Mouse (Mus musculus): ENCODE results near the gene Poc1a. TPM values are rescaled to one million over a fixed set of nuclear protein-coding genes. Genes with fewer than 3 reads are reported as not detected.

The Poc1a gene
- polyA plus RNA-seq, 1 experiment = 20.6 TPM

- TF ChIP-seq CEBPB (IDR thresholded peaks at IDR 0.05; ENCODE audit: low read depth) (no peak), USF1 (IDR thresholded peaks at IDR 0.05; ENCODE audit: low read depth) (no peak), MYOD1 (IDR thresholded peaks at IDR 0.05; ENCODE audit: control insufficient read depth, insufficient read length, low read depth) (peak; percentile 5)
- Histone ChIP-seq H3K79me2 (ENCODE audit: control insufficient read depth, insufficient read depth) (no peaks in the 10 kb centered on the region), H3K4me3 (ENCODE audit: insufficient read depth, poor library complexity, severe bottlenecking) (no peak overlapping the region), H3K79me3 (ENCODE audit: low read depth) (no peaks in the 10 kb centered on the region), H3K27me3 (ENCODE audit: control insufficient read depth, insufficient read depth, insufficient read length) (no peaks in the 10 kb centered on the region), H3ac (ENCODE audit: control insufficient read depth, insufficient read length, low read depth) (no peak overlapping the region), H3K36me3 (ENCODE audit: control insufficient read depth, insufficient read depth) (no peaks in the 10 kb centered on the region)
Measured at GRCm38 (mm10) chr9:106339173-106339558, 58.3 kb downstream of the Poc1a start.

GRCm38 (mm10) chr9:106339730-106340129 lies 58.9 kb downstream of the Poc1a start:
- TF ChIP-seq MYOD1 (IDR thresholded peaks at IDR 0.05; ENCODE audit: control insufficient read depth, insufficient read length, low read depth) (peak; percentile 11), USF1 (IDR thresholded peaks at IDR 0.05; ENCODE audit: low read depth) (no peak)
- Histone ChIP-seq H3K79me2 (ENCODE audit: control insufficient read depth, insufficient read depth) (no peaks in the 10 kb centered on the region), H3K79me3 (ENCODE audit: low read depth) (no peaks in the 10 kb centered on the region), H3K27me3 (ENCODE audit: control insufficient read depth, insufficient read depth, insufficient read length) (no peaks in the 10 kb centered on the region), H3ac (ENCODE audit: control insufficient read depth, insufficient read length, low read depth) (no peak overlapping the region), H3K4me3 (ENCODE audit: insufficient read depth, poor library complexity, severe bottlenecking) (no peak overlapping the region), H3K36me3 (ENCODE audit: control insufficient read depth, insufficient read depth) (no peaks in the 10 kb centered on the region)

- TF ChIP-seq FOSL1 (IDR thresholded peaks at IDR 0.05; ENCODE audit: insufficient read depth, low read length, poor library complexity, severe bottlenecking) = no peak
- no peak for TF ChIP-seq MYOD1 (IDR thresholded peaks at IDR 0.05; ENCODE audit: control insufficient read depth, insufficient read length, low read depth)
- TF ChIP-seq MYOG (IDR thresholded peaks at IDR 0.05; ENCODE audit: control insufficient read depth, extremely low read depth, insufficient read length) = no peak
- TF ChIP-seq CTCF (IDR thresholded peaks at IDR 0.05; ENCODE audit: control insufficient read depth, insufficient read depth, insufficient read length) = no peak
- no peak for TF ChIP-seq CEBPB (IDR thresholded peaks at IDR 0.05; ENCODE audit: low read depth)
- no peak for TF ChIP-seq MAX (IDR thresholded peaks at IDR 0.05)
- no peak for TF ChIP-seq USF1 (IDR thresholded peaks at IDR 0.05; ENCODE audit: low read depth)
- Histone ChIP-seq H3K27me3 (ENCODE audit: control insufficient read depth, insufficient read depth, insufficient read length) (no peaks in the 10 kb centered on the region), H3K4me3 (ENCODE audit: insufficient read depth, poor library complexity, severe bottlenecking) (no peak overlapping the region), H3ac (ENCODE audit: control insufficient read depth, insufficient read length, low read depth) (no peak overlapping the region), H3K79me3 (ENCODE audit: low read depth) (no peaks in the 10 kb centered on the region), H3K36me3 (ENCODE audit: control insufficient read depth, insufficient read depth) (no peaks in the 10 kb centered on the region), H3K79me2 (ENCODE audit: control insufficient read depth, insufficient read depth) (no peaks in the 10 kb centered on the region)
Measured at GRCm38 (mm10) chr9:106340501-106341312, 59.8 kb downstream of the Poc1a start.

- Histone ChIP-seq H3ac (ENCODE audit: control insufficient read depth, insufficient read length, low read depth) (no peak overlapping the region), H3K27me3 (ENCODE audit: control insufficient read depth, insufficient read depth, insufficient read length) (no peaks in the 10 kb centered on the region), H3K4me3 (ENCODE audit: insufficient read depth, poor library complexity, severe bottlenecking) (no peak overlapping the region), H3K36me3 (ENCODE audit: control insufficient read depth, insufficient read depth) (no peaks in the 10 kb centered on the region), H3K79me2 (ENCODE audit: control insufficient read depth, insufficient read depth) (no peaks in the 10 kb centered on the region), H3K79me3 (ENCODE audit: low read depth) (no peaks in the 10 kb centered on the region)
- TF ChIP-seq MAX (IDR thresholded peaks at IDR 0.05) (no peak), MYOD1 (IDR thresholded peaks at IDR 0.05; ENCODE audit: control insufficient read depth, insufficient read length, low read depth) (no peak), CEBPB (IDR thresholded peaks at IDR 0.05; ENCODE audit: low read depth) (no peak), USF1 (IDR thresholded peaks at IDR 0.05; ENCODE audit: low read depth) (no peak), MYOG (IDR thresholded peaks at IDR 0.05; ENCODE audit: control insufficient read depth, extremely low read depth, insufficient read length) (no peak), CTCF (IDR thresholded peaks at IDR 0.05; ENCODE audit: control insufficient read depth, insufficient read depth, insufficient read length) (no peak), FOSL1 (IDR thresholded peaks at IDR 0.05; ENCODE audit: insufficient read depth, low read length, poor library complexity, severe bottlenecking) (no peak)
Measured at GRCm38 (mm10) chr9:106341313-106341686, 60.4 kb downstream of the Poc1a start.

GRCm38 (mm10) chr9:106342573-106342972 lies 61.7 kb downstream of the Poc1a start:
- Histone ChIP-seq H3K79me3 (ENCODE audit: low read depth) (no peaks in the 10 kb centered on the region), H3K27me3 (ENCODE audit: control insufficient read depth, insufficient read depth, insufficient read length) (no peaks in the 10 kb centered on the region), H3K4me3 (ENCODE audit: insufficient read depth, poor library complexity, severe bottlenecking) (no peak overlapping the region), H3K79me2 (ENCODE audit: control insufficient read depth, insufficient read depth) (no peaks in the 10 kb centered on the region), H3ac (ENCODE audit: control insufficient read depth, insufficient read length, low read depth) (no peak overlapping the region), H3K36me3 (ENCODE audit: control insufficient read depth, insufficient read depth) (no peaks in the 10 kb centered on the region)
- TF ChIP-seq MYOD1 (IDR thresholded peaks at IDR 0.05; ENCODE audit: control insufficient read depth, insufficient read length, low read depth) (no peak), USF1 (IDR thresholded peaks at IDR 0.05; ENCODE audit: low read depth) (no peak), MYOG (IDR thresholded peaks at IDR 0.05; ENCODE audit: control insufficient read depth, extremely low read depth, insufficient read length) (no peak), CTCF (IDR thresholded peaks at IDR 0.05; ENCODE audit: control insufficient read depth, insufficient read depth, insufficient read length) (no peak), FOSL1 (IDR thresholded peaks at IDR 0.05; ENCODE audit: insufficient read depth, low read length, poor library complexity, severe bottlenecking) (no peak), MAX (IDR thresholded peaks at IDR 0.05) (no peak), CEBPB (IDR thresholded peaks at IDR 0.05; ENCODE audit: low read depth) (no peak)

GRCm38 (mm10) chr9:106345167-106345566 lies 64.3 kb downstream of the Poc1a start:
- Histone ChIP-seq H3K27me3 (ENCODE audit: control insufficient read depth, insufficient read depth, insufficient read length) (no peaks in the 10 kb centered on the region), H3K79me3 (ENCODE audit: low read depth) (no peaks in the 10 kb centered on the region), H3ac (ENCODE audit: control insufficient read depth, insufficient read length, low read depth) (peak overlapping the region; percentile 19), H3K36me3 (ENCODE audit: control insufficient read depth, insufficient read depth) (no peaks in the 10 kb centered on the region), H3K79me2 (ENCODE audit: control insufficient read depth, insufficient read depth) (no peaks in the 10 kb centered on the region), H3K4me3 (ENCODE audit: insufficient read depth, poor library complexity, severe bottlenecking) (no peak overlapping the region)
- TF ChIP-seq USF1 (IDR thresholded peaks at IDR 0.05; ENCODE audit: low read depth) (no peak), CEBPB (IDR thresholded peaks at IDR 0.05; ENCODE audit: low read depth) (no peak), FOSL1 (IDR thresholded peaks at IDR 0.05; ENCODE audit: insufficient read depth, low read length, poor library complexity, severe bottlenecking) (no peak), MYOG (IDR thresholded peaks at IDR 0.05; ENCODE audit: control insufficient read depth, extremely low read depth, insufficient read length) (no peak), MAX (IDR thresholded peaks at IDR 0.05) (no peak), MYOD1 (IDR thresholded peaks at IDR 0.05; ENCODE audit: control insufficient read depth, insufficient read length, low read depth) (no peak), CTCF (IDR thresholded peaks at IDR 0.05; ENCODE audit: control insufficient read depth, insufficient read depth, insufficient read length) (no peak)
